Mouse (Mus musculus): ENCODE results near the gene Zfp335. TPM values are rescaled to one million over a fixed set of nuclear protein-coding genes. Genes with fewer than 3 reads are reported as not detected.

Gene Zfp335
- polyA plus RNA-seq, 1 experiment from 2014 or later: 7.6 TPM

- Histone ChIP-seq H3K9ac (ENCODE audit: low read depth, low read length) (no peak overlapping the region), H3K27ac (no peak overlapping the region), H3K9me3 (replicated peaks; ENCODE audit: low read length) (no peaks in the 10 kb centered on the region), H3K36me3 (ENCODE audit: insufficient read depth, low read length) (no peaks in the 10 kb centered on the region), H3K4me2 (ENCODE audit: low read length) (no peak overlapping the region), H3K27me3 (ENCODE audit: insufficient read depth, low read length) (peaks cover 25% of the 10 kb centered on the region), H3K4me1 (replicated peaks; ENCODE audit: insufficient read depth, low read length) (no peaks in the 10 kb centered on the region), H3K4me3 (replicated peaks; ENCODE audit: low read depth, low read length) (no peak overlapping the region)
- TF ChIP-seq CTCF (IDR thresholded peaks at IDR 0.05; ENCODE audit: low read depth): peak; percentile 89
- 3% methylated on average over 21 of the region's 21 CpGs for WGBS
- DNase-seq (ENCODE audit: low spot score) (peak; percentile 88), ATAC-seq (replicated peaks; ENCODE audit: low FRiP score, low read depth) (peak; percentile 69; the same call in 1 of the 2 replicates)
These were observed 41.7 kb upstream of the Zfp335 start for GRCm38 (mm10) chr2:164953224-164953623.

- Histone ChIP-seq H3K27me3 (ENCODE audit: insufficient read depth, low read length) (peaks cover 33% of the 10 kb centered on the region), H3K4me2 (ENCODE audit: low read length) (no peak overlapping the region), H3K4me1 (replicated peaks; ENCODE audit: insufficient read depth, low read length) (no peaks in the 10 kb centered on the region), H3K9me3 (replicated peaks; ENCODE audit: low read length) (no peaks in the 10 kb centered on the region), H3K4me3 (replicated peaks; ENCODE audit: low read depth, low read length) (no peak overlapping the region), H3K27ac (no peak overlapping the region), H3K9ac (ENCODE audit: low read depth, low read length) (no peak overlapping the region), H3K36me3 (ENCODE audit: insufficient read depth, low read length) (no peaks in the 10 kb centered on the region)
- DNase-seq (ENCODE audit: low spot score) (no peak), ATAC-seq (replicated peaks; ENCODE audit: low FRiP score, low read depth) (no peak)
- WGBS: 37% methylated on average over 13 of the region's 13 CpGs
- peak; percentile 40 for TF ChIP-seq CTCF (IDR thresholded peaks at IDR 0.05; ENCODE audit: low read depth)
These were observed 40.9 kb upstream of the Zfp335 start for GRCm38 (mm10) chr2:164952448-164952847.

GRCm38 (mm10) chr2:164951745-164952144, 40.2 kb upstream of the Zfp335 start:
- no peak for DNase-seq (ENCODE audit: low spot score)
- ATAC-seq (replicated peaks; ENCODE audit: low FRiP score, low read depth): no peak
- WGBS: 81% methylated on average over 4 of the region's 4 CpGs

DNA sequence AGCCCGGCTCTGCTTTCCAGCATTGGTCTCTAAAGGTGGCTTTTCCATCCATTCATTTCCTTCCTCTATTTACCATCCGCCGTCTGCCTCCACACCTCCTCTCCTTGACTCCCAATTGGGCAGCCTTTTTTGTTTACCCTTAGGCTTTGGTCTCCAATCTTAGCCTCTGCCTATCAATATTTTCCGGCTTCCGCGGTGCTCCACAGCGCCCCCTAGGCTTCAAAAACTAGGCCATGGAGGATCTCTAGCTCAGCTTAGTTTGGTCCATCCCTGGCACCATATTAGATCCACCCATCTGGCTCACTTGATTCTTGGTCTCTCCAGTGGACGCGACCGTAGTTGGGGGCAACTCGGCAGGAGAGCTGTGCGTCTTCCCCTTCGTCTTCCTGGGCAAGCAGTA, 38.9 kb upstream of the Zfp335 start:
- Histone ChIP-seq H3K36me3 (ENCODE audit: insufficient read depth, low read length) (no peaks in the 10 kb centered on the region), H3K4me3 (replicated peaks; ENCODE audit: low read depth, low read length) (no peak overlapping the region), H3K4me1 (replicated peaks; ENCODE audit: insufficient read depth, low read length) (no peaks in the 10 kb centered on the region), H3K27me3 (ENCODE audit: insufficient read depth, low read length) (peaks cover 37% of the 10 kb centered on the region), H3K4me2 (ENCODE audit: low read length) (no peak overlapping the region), H3K9ac (ENCODE audit: low read depth, low read length) (no peak overlapping the region), H3K9me3 (replicated peaks; ENCODE audit: low read length) (no peaks in the 10 kb centered on the region), H3K27ac (no peak overlapping the region)
- TF ChIP-seq CTCF (IDR thresholded peaks at IDR 0.05; ENCODE audit: low read depth): peak; percentile 50
- no peak for ATAC-seq (replicated peaks; ENCODE audit: low FRiP score, low read depth)
- WGBS: 29% methylated on average over 13 of the region's 13 CpGs
- DNase-seq (ENCODE audit: low spot score): no peak

More at GRCm38 (mm10) chr2:164951745-164952144, 40.2 kb upstream of the Zfp335 start:
- Histone ChIP-seq H3K27ac (no peak overlapping the region), H3K4me2 (ENCODE audit: low read length) (no peak overlapping the region), H3K36me3 (ENCODE audit: insufficient read depth, low read length) (no peaks in the 10 kb centered on the region), H3K9me3 (replicated peaks; ENCODE audit: low read length) (no peaks in the 10 kb centered on the region), H3K4me3 (replicated peaks; ENCODE audit: low read depth, low read length) (no peak overlapping the region), H3K9ac (ENCODE audit: low read depth, low read length) (no peak overlapping the region), H3K27me3 (ENCODE audit: insufficient read depth, low read length) (peaks cover 33% of the 10 kb centered on the region), H3K4me1 (replicated peaks; ENCODE audit: insufficient read depth, low read length) (no peaks in the 10 kb centered on the region)
- peak; percentile 47 for TF ChIP-seq CTCF (IDR thresholded peaks at IDR 0.05; ENCODE audit: low read depth)

- no peak for DNase-seq (ENCODE audit: low spot score)
- 6% methylated on average over 25 of the region's 25 CpGs for WGBS
- Histone ChIP-seq H3K27ac (no peak overlapping the region), H3K27me3 (ENCODE audit: insufficient read depth, low read length) (peaks cover 37% of the 10 kb centered on the region), H3K9me3 (replicated peaks; ENCODE audit: low read length) (no peaks in the 10 kb centered on the region), H3K9ac (ENCODE audit: low read depth, low read length) (no peak overlapping the region), H3K4me1 (replicated peaks; ENCODE audit: insufficient read depth, low read length) (no peaks in the 10 kb centered on the region), H3K4me2 (ENCODE audit: low read length) (peak overlapping the region; percentile 28), H3K36me3 (ENCODE audit: insufficient read depth, low read length) (no peaks in the 10 kb centered on the region), H3K4me3 (replicated peaks; ENCODE audit: low read depth, low read length) (peak overlapping the region; percentile 12)
- no peak for TF ChIP-seq CTCF (IDR thresholded peaks at IDR 0.05; ENCODE audit: low read depth)
- ATAC-seq (replicated peaks; ENCODE audit: low FRiP score, low read depth): no peak
These were observed 37.4 kb upstream of the Zfp335 start for GRCm38 (mm10) chr2:164948962-164949361.

DNA sequence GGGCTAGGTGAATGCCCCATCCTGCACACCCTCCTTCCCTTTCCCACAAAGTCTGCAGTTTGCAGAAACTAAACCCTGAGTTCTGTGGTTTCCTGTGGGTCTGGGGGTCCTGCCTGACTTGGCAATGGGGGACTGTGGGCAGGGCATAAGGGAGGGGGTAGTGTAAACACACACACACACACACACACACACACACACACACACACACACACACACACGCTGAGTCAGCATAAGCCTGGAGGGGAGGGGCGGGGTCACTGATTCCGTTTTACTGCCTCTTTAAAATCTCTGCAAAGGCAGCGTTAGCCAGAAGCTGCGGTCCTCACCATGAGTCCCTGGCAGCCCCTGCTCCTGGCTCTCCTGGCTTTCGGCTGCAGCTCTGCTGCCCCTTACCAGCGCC, 36.4 kb upstream of the Zfp335 start:
- no peak for TF ChIP-seq CTCF (IDR thresholded peaks at IDR 0.05; ENCODE audit: low read depth)
- DNase-seq (ENCODE audit: low spot score) (no peak), ATAC-seq (replicated peaks; ENCODE audit: low FRiP score, low read depth) (no peak)
- Histone ChIP-seq H3K36me3 (ENCODE audit: insufficient read depth, low read length) (no peaks in the 10 kb centered on the region), H3K27ac (no peak overlapping the region), H3K9ac (ENCODE audit: low read depth, low read length) (no peak overlapping the region), H3K4me1 (replicated peaks; ENCODE audit: insufficient read depth, low read length) (no peaks in the 10 kb centered on the region), H3K9me3 (replicated peaks; ENCODE audit: low read length) (no peaks in the 10 kb centered on the region), H3K27me3 (ENCODE audit: insufficient read depth, low read length) (peaks cover 37% of the 10 kb centered on the region), H3K4me2 (ENCODE audit: low read length) (no peak overlapping the region), H3K4me3 (replicated peaks; ENCODE audit: low read depth, low read length) (no peak overlapping the region)
- 4% methylated on average over 7 of the region's 7 CpGs for WGBS

- ATAC-seq (replicated peaks; ENCODE audit: low FRiP score, low read depth): no peak
- H3K27ac ChIP-seq: no peak overlapping the region
- no peak overlapping the region for H3K9ac ChIP-seq (ENCODE audit: low read depth, low read length)
- no peaks in the 10 kb centered on the region for H3K36me3 ChIP-seq (ENCODE audit: insufficient read depth, low read length)
- H3K27me3 ChIP-seq (ENCODE audit: insufficient read depth, low read length): peaks cover 36% of the 10 kb centered on the region
- DNase-seq (ENCODE audit: low spot score): no peak
- no peak overlapping the region for H3K4me2 ChIP-seq (ENCODE audit: low read length)
- 41% methylated on average over 4 of the region's 4 CpGs for WGBS
- H3K4me3 ChIP-seq (replicated peaks; ENCODE audit: low read depth, low read length): no peak overlapping the region
- TF ChIP-seq CTCF (IDR thresholded peaks at IDR 0.05; ENCODE audit: low read depth): no peak
- no peaks in the 10 kb centered on the region for H3K9me3 ChIP-seq (replicated peaks; ENCODE audit: low read length)
- H3K4me1 ChIP-seq (replicated peaks; ENCODE audit: insufficient read depth, low read length): peaks cover 4% of the 10 kb centered on the region; the same call in 1 of the 2 replicates
These were observed 35.9 kb upstream of the Zfp335 start for GRCm38 (mm10) chr2:164947506-164947905.
